Mouse (Mus musculus) erythroblast, adult 5-6 weeks (primary cell): Measurements from ENCODE around the gene Tex44. TPM values are rescaled to one million over a fixed set of nuclear protein-coding genes. Genes with fewer than 3 reads are reported as not detected.

ENCODE experiments used
- ATAC-seq: replicated peaks from 2 replicates; pipeline ENCODE4 v1.8.0; 2016; ENCODE audit warnings: moderate number of reproducible peaks, mild to moderate bottlenecking, moderate TSS enrichment, inconsistent platforms; ENCODE audit not compliant: poor library complexity, low FRiP score, severe bottlenecking
- total RNA-seq, 2 experiments: library from RNA; stranded (forward) in 1 of 2; stranded (reverse) in 1 of 2; fragments of 150-400 nt in 1 of 2; fragments of 200-764, 138-1000 nt in 1 of 2; gene quantifications; 2 replicates each; pipeline versions ENCODE4 v1.2.3 to v1.2.4; 2015 to 2017; ENCODE audit warnings: low replicate concordance in 2 of 2

The Tex44 gene
- total RNA-seq, 2 experiments from 2014 or later, result not detected

GRCm38 (mm10) chr1:86416321-86416720 is 9.8 kb upstream of the Tex44 start:
- ATAC-seq, result peak; percentile 70; the same call in 1 of the 2 replicates

DNA sequence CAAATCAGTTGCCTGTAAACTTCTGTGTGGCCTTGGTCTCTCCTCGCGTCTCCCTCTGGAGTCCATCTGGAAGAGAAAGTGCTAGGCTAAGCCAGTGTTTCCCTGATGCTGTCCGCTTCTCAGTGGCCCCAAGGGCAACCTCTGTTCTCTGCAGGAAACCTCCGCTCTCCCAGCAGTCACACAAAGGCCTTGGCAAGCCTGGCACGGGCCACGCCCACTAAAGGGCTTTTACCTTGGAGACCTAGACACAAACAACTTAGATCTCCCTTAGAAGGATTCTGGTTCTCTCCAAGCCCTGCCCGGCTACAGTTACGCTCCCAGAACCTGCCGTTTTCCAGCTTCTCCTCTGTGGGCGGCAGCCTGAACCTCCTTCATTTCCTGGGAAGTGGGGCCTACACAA is 5.1 kb upstream of the Tex44 start:
- no peak for ATAC-seq

DNA sequence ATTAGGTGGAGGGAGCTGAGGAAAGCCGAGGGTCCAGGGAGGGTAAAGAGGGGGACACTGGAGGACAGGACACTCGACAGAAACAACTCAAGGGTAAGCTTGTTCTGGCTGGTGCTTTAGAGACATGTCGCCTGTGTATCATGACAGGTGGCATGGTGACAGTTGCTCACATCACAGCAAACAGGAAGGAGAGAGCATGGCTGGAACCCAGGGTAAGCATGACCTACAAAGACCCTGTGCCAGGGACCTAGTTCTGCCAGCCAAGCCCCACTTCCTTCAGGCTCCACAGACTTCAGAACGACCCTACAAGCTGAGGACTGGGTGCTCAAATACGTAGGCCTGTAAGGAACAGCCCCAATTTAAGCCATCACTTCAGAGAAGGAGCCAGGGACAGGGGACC is 2.2 kb upstream of the Tex44 start:
- ATAC-seq, result 0 out of 2 replicates have a peak, but pooled peaks have one; percentile 26

DNA sequence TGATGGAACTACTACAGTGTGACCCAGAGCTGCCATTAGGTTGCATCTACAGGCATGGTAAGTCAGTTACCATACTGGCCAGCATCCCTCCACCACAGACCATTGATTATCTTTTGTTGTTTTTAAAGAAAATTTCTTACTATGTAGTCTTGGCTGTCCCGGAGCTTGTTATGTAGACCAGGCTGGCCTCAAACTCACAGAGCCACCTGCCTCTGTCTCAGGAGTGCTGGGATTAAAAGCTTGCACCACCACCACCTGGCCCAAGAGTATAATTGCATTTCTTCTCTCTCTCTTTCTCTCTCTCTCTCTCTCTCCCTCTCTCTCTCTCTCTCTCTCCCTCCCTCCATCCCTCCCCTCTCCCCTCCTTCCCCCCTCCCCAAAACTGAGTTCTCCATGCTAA is 1.8 kb upstream of the Tex44 start:
- no peak for ATAC-seq

DNA sequence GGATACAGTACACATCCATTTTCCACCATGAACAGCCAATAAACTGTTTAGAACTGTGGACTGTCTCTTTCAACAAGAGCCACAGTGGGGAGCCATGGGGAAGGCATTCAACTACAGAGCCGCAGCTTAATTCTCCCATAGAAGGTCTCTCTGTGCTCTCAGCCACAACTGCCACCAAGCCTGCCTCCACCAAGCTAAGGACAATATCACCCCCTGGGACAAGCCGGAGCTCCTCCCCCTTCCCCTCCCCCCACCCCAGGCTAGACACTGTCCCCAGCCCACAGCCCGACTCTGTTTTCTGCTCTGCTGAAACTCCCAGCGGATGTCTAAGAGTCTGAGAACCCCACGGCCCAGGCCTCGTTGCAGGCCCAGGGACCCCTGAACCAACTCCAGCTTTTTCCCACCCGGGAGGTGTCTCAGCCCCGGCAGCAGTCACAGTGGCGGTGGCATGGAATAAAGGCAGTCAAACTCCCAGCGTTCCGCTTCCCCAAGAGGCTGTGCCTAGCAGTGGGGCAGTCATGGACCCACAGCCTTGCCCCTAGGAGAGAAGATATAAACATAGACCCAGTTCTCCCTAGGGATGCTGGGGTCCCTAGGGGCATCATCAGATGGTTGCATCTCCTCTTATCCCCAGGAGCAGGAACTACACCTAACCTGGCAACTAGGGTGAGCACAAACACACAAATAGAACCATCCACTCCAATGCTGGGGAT is 1.1 kb upstream of the Tex44 start:
- ATAC-seq, result no peak

DNA sequence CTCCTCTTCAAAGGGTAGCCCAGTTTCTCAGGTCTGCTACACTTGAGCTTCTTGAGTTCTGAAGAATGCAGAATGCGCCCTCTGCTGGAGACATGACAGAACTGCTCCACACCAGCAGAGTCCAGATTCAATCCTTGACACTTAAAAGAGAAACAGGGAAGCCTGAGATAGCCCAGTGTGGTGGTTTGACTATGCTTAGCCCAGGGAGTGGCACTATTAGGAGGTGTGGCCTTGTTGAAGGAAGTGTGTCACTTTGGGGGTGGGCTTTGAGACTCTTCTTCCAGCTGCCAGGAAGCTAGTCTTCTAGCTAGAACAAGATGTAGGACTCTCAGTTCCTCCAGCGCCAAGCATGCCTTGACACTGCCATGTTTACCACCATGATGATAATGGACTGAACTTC is 3.9 kb downstream of the Tex44 start:
- ATAC-seq, result peak; percentile 63; the same call in 1 of the 2 replicates

- no peak for ATAC-seq
Observed at GRCm38 (mm10) chr1:86432778-86433177, 6.6 kb downstream of the Tex44 start.

DNA sequence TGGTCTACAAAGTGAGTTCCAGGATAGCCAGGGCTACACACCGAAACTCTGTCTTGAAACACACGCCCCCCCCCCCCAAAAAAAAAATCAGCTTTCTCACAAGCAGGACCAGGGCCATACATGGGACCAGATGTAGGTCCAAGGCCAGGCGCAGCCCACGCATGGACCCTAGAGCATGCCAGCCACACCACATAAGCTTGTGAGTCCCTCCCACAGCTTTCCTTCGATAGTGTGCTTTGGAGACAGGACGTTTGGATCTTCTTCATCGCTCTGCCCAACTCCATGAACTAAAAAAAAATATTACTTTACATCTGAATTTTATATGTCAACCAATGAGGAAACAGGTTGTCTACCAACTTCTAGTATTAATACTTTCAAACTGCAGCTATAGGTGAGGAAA is 7.2 kb downstream of the Tex44 start:
- no peak for ATAC-seq

DNA sequence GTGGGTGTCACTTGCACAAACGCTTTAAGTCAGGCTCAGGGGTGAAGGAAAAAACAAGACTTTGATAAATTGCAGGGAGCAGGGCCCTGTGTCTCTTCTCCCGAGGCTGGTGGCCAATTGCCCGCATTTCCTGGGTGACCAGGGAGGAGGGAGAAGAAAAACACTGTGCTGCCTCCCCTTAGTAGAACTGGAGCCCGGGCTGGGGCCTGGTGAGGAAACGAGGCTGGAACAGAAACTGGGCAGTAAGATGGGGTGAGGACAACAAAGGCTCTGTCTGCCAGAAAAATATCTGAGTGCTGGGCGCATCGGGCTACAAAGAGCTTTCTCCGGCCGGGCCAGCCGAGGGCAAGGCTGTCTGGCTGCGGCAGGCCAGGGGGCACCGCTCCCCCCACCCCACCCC is 7.9 kb downstream of the Tex44 start:
- ATAC-seq, result no peak

DNA sequence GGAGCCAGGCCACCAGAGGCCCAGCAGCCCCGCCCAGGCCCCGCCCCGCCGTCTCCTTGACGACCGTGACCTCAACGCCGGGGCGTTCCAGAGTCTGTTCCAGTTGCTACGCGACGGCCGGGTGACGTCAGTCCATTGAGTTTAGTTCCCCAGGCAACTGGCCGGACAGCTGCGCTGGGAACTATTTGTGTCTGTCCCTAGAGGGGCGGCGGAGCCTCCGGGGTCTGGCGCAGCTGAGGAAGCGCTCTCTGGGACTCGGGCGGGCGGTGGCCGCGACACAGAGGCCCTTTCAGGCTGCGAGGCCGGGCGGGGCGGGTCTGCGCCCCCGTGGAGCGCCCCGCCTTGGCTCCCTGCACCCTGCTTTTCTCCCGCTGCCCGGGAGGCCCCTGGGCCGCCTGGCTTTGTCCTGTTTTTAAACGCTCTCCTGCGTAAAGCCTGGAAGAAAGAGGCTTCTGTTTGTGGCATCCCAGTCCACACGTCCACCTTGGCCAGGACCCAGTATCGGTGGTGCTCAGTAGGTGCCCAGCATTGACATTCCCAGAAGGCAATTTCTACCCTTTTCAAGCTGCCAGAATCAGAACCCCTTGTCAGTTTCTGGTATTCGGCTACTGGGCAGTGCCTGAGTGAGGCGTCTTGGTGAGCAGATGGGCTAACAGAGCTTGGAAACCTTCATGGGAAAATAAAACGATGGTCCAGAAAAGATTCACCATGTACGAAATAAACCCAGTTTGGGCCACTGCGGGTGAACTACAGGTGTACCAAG is 8.5 kb downstream of the Tex44 start:
- peak; percentile 87 for ATAC-seq

GRCm38 (mm10) chr1:86435302-86435821 is 9.2 kb downstream of the Tex44 start:
- no peak for ATAC-seq

DNA sequence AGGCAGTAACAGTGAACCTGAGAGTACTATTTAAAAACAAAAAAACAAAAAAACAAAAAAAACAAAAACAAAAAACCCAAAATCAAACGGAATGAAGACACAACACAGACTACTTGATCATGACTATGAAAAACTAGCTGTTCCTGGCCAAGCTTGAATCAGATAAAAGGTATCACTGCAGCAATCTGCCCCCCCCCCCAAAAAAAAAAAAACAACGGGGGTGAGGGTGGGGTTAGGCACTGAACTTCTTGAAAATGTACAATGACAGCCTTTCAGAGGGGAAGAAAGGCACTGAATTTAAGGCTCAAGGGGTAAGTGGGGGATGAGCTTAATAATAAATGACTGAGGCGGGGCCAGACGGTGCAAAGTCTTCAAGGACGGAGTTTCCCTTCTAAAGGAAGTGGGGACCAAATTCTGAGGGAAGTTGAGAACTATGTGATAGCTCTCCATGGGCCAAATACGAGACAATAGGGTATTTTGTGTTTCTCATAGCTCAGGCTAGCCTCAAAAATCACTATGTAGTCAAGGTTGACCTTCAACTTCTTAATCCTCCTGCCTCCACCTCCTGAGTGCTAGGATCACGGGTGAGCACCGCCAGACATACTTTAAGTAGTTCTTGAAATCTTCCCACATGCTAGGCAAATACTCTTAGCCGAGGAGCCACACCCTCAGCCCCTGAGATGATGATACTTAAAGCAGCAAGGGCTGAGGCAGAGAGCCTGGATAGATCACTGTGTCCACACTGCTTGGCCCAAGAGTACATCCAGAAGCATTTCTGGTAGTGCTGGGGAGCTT is 11.3 kb downstream of the Tex44 start:
- no peak for ATAC-seq

DNA sequence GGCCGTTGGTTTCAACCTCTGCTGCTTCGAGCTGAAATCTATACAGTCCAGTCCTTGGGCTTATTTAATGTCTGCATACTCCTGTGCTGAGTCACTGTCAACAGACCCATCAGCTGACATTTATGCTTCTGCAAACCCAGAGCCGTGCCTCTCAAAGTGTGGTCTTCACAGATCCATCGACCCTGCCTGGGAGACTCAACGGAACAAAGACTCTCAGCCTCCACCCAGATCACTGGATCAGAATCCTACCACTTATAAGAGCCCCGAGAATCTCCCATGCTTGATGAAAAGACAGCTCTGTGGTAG is 11.8 kb downstream of the Tex44 start:
- ATAC-seq, result no peak

- ATAC-seq, result no peak
Observed at GRCm38 (mm10) chr1:86438501-86438900, 12.4 kb downstream of the Tex44 start.

DNA sequence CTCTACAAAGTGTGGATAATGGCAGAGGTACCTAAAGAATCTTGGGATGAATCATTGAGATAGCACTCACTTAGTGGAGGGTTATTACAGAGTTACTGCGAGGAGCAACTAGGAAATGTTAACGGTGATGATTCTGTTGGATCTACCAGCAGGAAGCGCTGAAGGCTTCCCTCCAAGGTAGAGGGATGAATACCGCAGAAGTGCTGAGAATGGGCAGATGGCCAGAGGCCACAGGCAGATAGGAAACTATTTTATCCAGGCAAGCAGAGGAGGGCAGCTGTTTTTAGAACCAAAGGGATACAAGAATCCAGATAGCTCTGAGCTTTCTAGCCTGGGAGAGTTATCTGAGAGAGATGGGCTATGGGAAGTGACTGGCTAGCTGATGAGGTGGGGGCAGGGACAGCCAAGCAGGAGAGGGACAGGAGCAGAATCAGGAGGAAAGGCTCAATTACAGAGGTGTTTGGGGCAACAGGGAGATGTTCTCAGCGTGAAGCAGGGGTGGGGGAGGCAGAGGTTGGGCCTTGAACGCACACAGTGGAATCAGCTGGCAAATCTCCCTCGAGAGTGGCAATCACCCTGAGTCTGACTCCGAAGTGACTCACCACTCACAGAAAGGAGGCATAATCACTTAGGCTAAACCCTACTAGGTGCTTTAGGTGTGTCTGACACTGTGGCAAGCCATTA is 13.5 kb downstream of the Tex44 start:
- ATAC-seq, result no peak

GRCm38 (mm10) chr1:86440171-86440886 is 14.2 kb downstream of the Tex44 start:
- ATAC-seq, result peak; percentile 79

DNA sequence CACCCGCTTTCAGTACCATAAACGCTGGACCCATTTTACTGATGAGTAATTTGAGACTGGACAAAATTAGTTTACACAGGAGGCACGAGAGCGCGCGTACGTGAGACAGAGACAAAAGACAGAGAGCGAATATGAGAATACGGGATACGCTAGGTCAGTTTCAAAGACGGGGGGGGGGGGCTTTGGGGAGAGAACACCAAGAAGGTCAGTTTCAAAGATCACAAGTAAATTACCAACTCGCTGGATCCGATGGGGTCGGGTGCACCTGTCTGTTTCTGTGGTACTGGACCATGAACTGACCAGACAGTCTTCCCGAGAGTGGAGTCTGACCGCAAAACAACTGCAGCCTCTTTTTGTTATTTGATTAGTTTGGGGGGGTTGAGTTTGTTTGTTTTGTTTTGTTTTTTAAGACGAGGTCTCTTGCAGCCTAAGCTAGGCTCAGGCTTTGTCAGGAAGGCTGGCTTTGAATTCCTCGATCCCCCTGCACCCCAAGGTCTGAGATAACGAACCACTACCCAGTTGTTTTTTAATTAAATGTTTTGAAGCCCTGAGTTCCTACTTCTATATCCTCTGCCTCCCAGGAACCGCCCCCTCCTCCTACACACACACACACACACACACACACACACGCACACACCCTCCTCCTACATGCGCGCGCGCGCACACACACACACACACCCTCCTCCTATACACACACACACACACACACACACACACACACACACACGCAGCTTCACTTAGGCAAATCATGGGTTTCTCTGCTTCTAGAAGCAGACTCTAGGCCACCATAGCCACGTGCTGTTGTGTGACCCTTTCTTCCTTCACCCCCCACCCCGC is 15.0 kb downstream of the Tex44 start:
- ATAC-seq, result peak; percentile 27; the same call in 1 of the 2 replicates

DNA sequence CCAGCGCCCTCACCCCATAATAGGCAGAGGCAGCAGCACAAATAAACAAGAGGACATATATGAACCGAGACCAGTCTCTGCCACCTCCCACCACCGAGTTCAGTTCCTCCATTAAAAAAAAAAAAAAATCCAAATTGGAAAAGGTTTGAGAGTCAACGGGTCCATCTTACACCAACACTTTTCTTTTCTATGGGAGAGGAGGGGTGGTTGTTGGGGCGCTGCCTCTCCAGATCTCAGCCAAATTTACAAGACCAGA is 15.5 kb downstream of the Tex44 start:
- ATAC-seq, result no peak
